Mouse (Mus musculus) embryonic fibroblast, embryonic 13.5 days (primary cell): ENCODE measurements around the gene Fus. TPM values are rescaled to one million over a fixed set of nuclear protein-coding genes. Genes with fewer than 3 reads are reported as not detected.
"Not testable (repeated sequence)": the region's sequence is repeated elsewhere in the genome, so short reads cannot be mapped to it uniquely, and the experiment has no call there.

Source experiments
- H3K27ac ChIP-seq: 2 replicates; pipeline ENCODE4 v1.5.1; 2012; ENCODE audit warnings: low read length, control low read depth, inconsistent platforms; ENCODE audit not compliant: insufficient read depth
- H3K4me1 ChIP-seq: 2 replicates; pipeline ENCODE4 v1.6.1; 2011; ENCODE audit warnings: low read length; ENCODE audit not compliant: control insufficient read depth, insufficient read depth
- H3K4me3 ChIP-seq: 2 replicates; pipeline ENCODE4 v1.5.1; 2011; ENCODE audit warnings: mild to moderate bottlenecking, control low read depth, low read length; ENCODE audit not compliant: insufficient read depth
- CTCF ChIP-seq: IDR thresholded peaks from 2 replicates; pipeline ENCODE4 v1.5.1; 2011; ENCODE audit warnings: mild to moderate bottlenecking, control low read depth, low read length, moderate library complexity, borderline replicate concordance; ENCODE audit not compliant: insufficient read depth
- POLR2A ChIP-seq: IDR thresholded peaks from 2 replicates; pipeline ENCODE4 v1.6.1; 2011; ENCODE audit warnings: low read depth, mild to moderate bottlenecking, control low read depth, low read length, moderate library complexity
- polyA plus RNA-seq: library from polyadenylated mRNA; stranded (reverse); fragments of >200 nt; gene quantifications from 2 replicates; pipeline ENCODE4 v1.2.4, GENCODE M21; 2011; ENCODE audit warnings: low read depth; ENCODE audit not compliant: missing spikeins, insufficient read length

The Fus gene
- polyA plus RNA-seq, 1 experiment, result 978 TPM

GRCm38 (mm10) chr7:127936216-127936884 lies 30.9 kb upstream of the Fus start:
- H3K4me1 ChIP-seq, result peaks cover 12% of the 10 kb centered on the region
- H3K4me3 ChIP-seq, result peak overlapping the region; percentile 51
- no peak for TF ChIP-seq POLR2A
- TF ChIP-seq CTCF, result no peak
- H3K27ac ChIP-seq, result no peak overlapping the region

DNA sequence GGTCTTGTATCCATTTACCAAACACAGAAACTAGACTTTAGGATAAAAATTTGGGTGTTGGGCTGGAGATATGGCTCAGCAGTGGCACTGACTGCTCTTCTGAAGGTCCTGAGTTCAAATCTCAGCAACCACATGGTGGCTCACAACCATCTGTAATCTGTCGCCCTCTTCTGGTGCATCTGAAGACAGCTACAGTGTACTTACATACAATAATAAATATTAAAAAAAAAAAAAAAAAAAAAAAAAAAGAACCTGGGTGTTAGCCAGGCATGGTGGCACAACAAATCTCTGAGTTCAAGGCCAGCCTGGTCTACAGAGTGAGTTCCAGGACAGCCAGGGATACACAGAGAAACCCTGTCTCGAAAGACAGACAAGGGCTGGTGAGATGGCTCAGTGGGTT lies 25.2 kb upstream of the Fus start:
- H3K27ac ChIP-seq, H3K4me1 ChIP-seq, H3K4me3 ChIP-seq: not testable (repeated sequence)

DNA sequence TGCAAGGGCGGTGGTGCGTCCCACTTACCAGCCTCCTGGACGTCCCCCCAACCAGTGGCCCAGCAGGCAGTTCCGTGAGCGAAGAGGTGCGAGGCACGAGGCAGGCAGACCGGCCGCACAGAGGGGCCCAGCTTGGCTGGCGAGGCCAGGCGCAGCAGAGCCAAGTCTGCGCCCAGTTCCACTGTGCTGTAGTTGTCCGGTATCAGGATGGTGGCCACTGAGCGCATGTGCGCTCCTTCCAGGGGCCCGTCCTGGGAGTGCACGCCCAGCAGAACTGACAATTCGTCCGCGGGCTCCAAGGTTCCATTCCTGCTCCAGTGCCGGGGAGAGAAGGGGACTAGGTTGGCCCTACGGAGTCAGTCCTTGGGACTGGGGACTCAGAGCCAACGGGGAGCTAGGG lies 22.6 kb upstream of the Fus start:
- H3K4me1 ChIP-seq, result no peaks in the 10 kb centered on the region; the same call in 1 of the 2 replicates
- TF ChIP-seq POLR2A (peak; percentile 31; the same call in 1 of the 2 replicates), CTCF (no peak)
- H3K27ac ChIP-seq, result no peak overlapping the region
- H3K4me3 ChIP-seq, result no peak overlapping the region

DNA sequence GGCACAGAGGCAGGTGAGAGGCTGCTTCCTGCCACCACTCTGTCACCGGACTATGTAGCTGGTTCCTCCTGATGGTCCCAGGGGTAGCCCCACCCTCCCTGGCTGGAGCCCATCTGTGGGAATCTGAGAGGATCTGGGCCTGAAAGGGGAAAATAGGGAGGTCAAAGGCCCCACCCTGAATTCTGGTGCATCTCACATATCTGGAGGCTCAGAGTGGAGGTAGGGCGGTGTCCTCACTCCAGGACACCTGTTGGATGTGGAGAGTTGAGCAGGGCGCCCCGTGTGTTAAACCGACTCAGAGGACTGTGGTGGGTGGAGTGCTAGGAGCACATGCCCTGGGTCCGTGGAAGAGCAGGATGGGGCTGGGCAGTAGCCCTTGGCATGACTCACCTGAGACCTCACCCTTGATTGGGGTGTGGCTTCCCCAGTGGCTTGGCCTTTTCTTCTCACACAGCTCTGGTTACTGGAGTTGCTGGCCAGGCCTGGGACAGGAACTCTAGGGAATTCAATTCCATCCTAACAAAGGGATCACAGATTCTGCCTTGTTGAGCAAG lies 20.7 kb upstream of the Fus start, which contains the start of gene Prss36:
Prss36 (minus strand) TSS at position 256 of the 554 bp plus-strand sequence.
- H3K4me3 ChIP-seq, result no peak within 1 kb of the TSS
- TF ChIP-seq POLR2A (no peak), CTCF (no peak)
- no peak within 1 kb of the TSS for H3K27ac ChIP-seq
- no peaks in the 10 kb centered on the region; the same call in 1 of the 2 replicates for H3K4me1 ChIP-seq

- no peak overlapping the region for H3K4me3 ChIP-seq
- TF ChIP-seq POLR2A (no peak), CTCF (no peak)
- H3K27ac ChIP-seq, result no peak overlapping the region
- H3K4me1 ChIP-seq, result no peaks in the 10 kb centered on the region
These were observed 14.2 kb upstream of the Fus start for GRCm38 (mm10) chr7:127952864-127953581.

DNA sequence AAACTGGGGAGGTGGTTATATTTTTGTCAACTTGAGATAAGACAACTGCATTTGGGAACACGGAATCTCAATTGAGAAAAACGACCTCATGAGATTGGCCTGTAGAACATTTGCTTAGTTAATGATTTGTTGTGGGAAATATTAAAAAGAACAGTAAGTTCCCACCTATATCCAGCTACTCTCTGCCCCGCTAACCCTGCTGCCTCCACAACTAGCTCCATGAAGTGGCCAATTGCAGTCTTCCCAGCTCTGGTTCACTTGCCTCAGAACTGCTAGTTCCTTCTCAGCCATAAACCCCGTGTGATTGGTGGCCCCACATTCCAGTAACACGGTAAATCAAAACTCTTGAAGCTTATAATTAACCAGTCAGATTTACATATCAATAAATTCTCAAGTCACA lies 7.9 kb upstream of the Fus start:
- TF ChIP-seq CTCF, result no peak
- no peak for TF ChIP-seq POLR2A
- H3K4me3 ChIP-seq, result no peak overlapping the region
- H3K27ac ChIP-seq, result no peak overlapping the region
- H3K4me1 ChIP-seq, result no peaks in the 10 kb centered on the region

DNA sequence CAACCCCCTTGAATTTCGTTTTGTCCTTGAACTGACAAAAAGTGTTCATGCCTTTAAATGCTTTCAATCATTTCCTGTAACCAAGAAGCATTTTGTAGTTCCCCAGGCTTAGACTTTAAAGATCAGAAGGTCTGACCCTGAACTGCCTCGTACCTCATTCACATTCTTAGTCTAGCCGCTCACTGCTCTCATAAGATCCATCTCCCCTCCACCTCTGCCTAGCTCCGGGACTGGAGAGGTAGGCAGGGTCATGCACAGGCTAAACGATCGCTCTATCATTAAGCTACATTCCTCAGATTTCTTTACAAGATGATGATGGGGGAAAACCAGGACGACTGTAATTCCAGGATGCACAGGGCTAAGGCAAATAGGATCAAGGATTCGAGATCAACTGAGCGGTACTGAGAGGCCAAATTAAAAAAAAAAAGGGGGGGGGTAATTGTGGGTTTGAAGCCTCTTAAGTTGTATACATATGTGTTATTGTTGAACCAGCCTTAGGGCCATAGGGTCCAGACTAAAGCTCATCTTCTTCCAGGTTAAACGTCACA lies 812 bp upstream of the Fus start:
- Histone ChIP-seq H3K4me3 (peak overlapping the region; percentile 64), H3K27ac (peak overlapping the region; percentile 88), H3K4me1 (no peaks in the 10 kb centered on the region)
- TF ChIP-seq CTCF (no peak), POLR2A (0 out of 2 replicates have a peak, but pooled peaks have one; percentile 40)

GRCm38 (mm10) chr7:127967922-127968828 lies 918 bp downstream of the Fus start:
- H3K4me3 ChIP-seq, result peak overlapping the region; percentile 82
- H3K27ac ChIP-seq, result no peak overlapping the region
- TF ChIP-seq CTCF (no peak), POLR2A (no peak)
- H3K4me1 ChIP-seq, result no peaks in the 10 kb centered on the region

- H3K4me1 ChIP-seq, result no peaks in the 10 kb centered on the region; the same call in 1 of the 2 replicates
- no peak for TF ChIP-seq POLR2A
- TF ChIP-seq CTCF, result no peak
- no peak overlapping the region for H3K27ac ChIP-seq
- H3K4me3 ChIP-seq, result no peak overlapping the region
These were observed 7.2 kb downstream of the Fus start for GRCm38 (mm10) chr7:127974413-127974930.
